Mouse (Mus musculus): ENCODE data around the gene Mrpl48. TPM values are rescaled to one million over a fixed set of nuclear protein-coding genes. Genes with fewer than 3 reads are reported as not detected.
"Not testable (repeated sequence)": the region's sequence is repeated elsewhere in the genome, so short reads cannot be mapped to it uniquely, and the experiment has no call there.

Mrpl48 gene
- total RNA-seq, 2 experiments from 2014 or later: 62.5 to 73.7 TPM

- DNase-seq: no peak
These were observed 18.3 kb downstream of the Mrpl48 start for GRCm38 (mm10) chr7:100589816-100590215.

GRCm38 (mm10) chr7:100582727-100583236, 25.3 kb downstream of the Mrpl48 start:
- DNase-seq: peak; percentile 92

- DNase-seq: no peak
These were observed 25.9 kb downstream of the Mrpl48 start for GRCm38 (mm10) chr7:100582235-100582634.

- DNase-seq: no peak
These were observed 29.3 kb downstream of the Mrpl48 start for GRCm38 (mm10) chr7:100578794-100579193.

- DNase-seq: no peak
These were observed 35.4 kb downstream of the Mrpl48 start for GRCm38 (mm10) chr7:100572704-100573103.

GRCm38 (mm10) chr7:100572061-100572460, 36.0 kb downstream of the Mrpl48 start:
- DNase-seq: no peak

GRCm38 (mm10) chr7:100570930-100571715, 37.0 kb downstream of the Mrpl48 start:
- no peak for DNase-seq

GRCm38 (mm10) chr7:100569907-100570306, 38.2 kb downstream of the Mrpl48 start:
- no peak for DNase-seq

- DNase-seq: not testable (repeated sequence)
These were observed 40.9 kb downstream of the Mrpl48 start for GRCm38 (mm10) chr7:100567238-100567637.

- no peak for DNase-seq
These were observed 46.1 kb downstream of the Mrpl48 start for GRCm38 (mm10) chr7:100561861-100562587.

GRCm38 (mm10) chr7:100559331-100559730, 48.8 kb downstream of the Mrpl48 start:
- DNase-seq: no peak

GRCm38 (mm10) chr7:100557241-100557640, 50.9 kb downstream of the Mrpl48 start:
- no peak for DNase-seq

- DNase-seq: peak; percentile 26
These were observed 52.6 kb downstream of the Mrpl48 start for GRCm38 (mm10) chr7:100555431-100555951.

- peak; percentile 15 for DNase-seq
These were observed 53.2 kb downstream of the Mrpl48 start for GRCm38 (mm10) chr7:100554939-100555338.

- DNase-seq: peak; percentile 26
These were observed 57.6 kb downstream of the Mrpl48 start for GRCm38 (mm10) chr7:100550338-100551007.

- no peak for DNase-seq
These were observed 58.3 kb downstream of the Mrpl48 start for GRCm38 (mm10) chr7:100549796-100550195.

GRCm38 (mm10) chr7:100547631-100548030, 60.5 kb downstream of the Mrpl48 start:
- DNase-seq: peak; percentile 57

- DNase-seq: no peak
These were observed 63.7 kb downstream of the Mrpl48 start for GRCm38 (mm10) chr7:100544437-100544836.

- no peak for DNase-seq
These were observed 68.6 kb downstream of the Mrpl48 start for GRCm38 (mm10) chr7:100539516-100539915.

GRCm38 (mm10) chr7:100537519-100537902, 70.6 kb downstream of the Mrpl48 start:
- DNase-seq: no peak

GRCm38 (mm10) chr7:100536804-100537518, 71.1 kb downstream of the Mrpl48 start, which contains the start of gene Coa4:
Coa4 (plus strand) TSS chr7:100537071.
- DNase-seq: peak; percentile 88

GRCm38 (mm10) chr7:100535831-100536230, 72.3 kb downstream of the Mrpl48 start:
- no peak for DNase-seq

Measured in adrenal gland, postnatal 10 days (tissue).